Mouse (Mus musculus) CH12.LX (cell line): ENCODE measurements at regions not wholly inside any gene's neighbourhood (a gene's known extent, or its start where the extent isn't known, plus 50 kb on each side); places are given as distances from the start of the nearest gene placed in this dataset.

ENCODE experiments used
- CTCF ChIP-seq, 2 experiments: IDR thresholded peaks in 1 of 2; conservative IDR thresholded peaks in 1 of 2; 2 replicates each; pipeline ENCODE4 v1.5.1; 2011 to 2012; ENCODE audit warnings: low read depth in 2 of 2, low read length in 2 of 2, improper control_type of control experiment in 1 of 2, inconsistent platforms in 1 of 2, mild to moderate bottlenecking in 1 of 2, moderate library complexity in 1 of 2
- KAT2A ChIP-seq: IDR thresholded peaks from 2 replicates; pipeline ENCODE4 v1.6.1; 2012; ENCODE audit warnings: low read length, improper control_type of control experiment, inconsistent platforms; ENCODE audit not compliant: insufficient replicate concordance
- MAX ChIP-seq: IDR thresholded peaks from 2 replicates; pipeline ENCODE4 v1.6.1; 2011; ENCODE audit warnings: low read length, improper control_type of control experiment
- MAZ ChIP-seq: IDR thresholded peaks from 2 replicates; pipeline ENCODE4 v1.6.1; 2012; ENCODE audit warnings: low read depth, mild to moderate bottlenecking, inconsistent platforms, low read length, improper control_type of control experiment, moderate library complexity
- NRF1 ChIP-seq: IDR thresholded peaks from 2 replicates; pipeline ENCODE4 v1.6.1; 2014; ENCODE audit warnings: low read depth, mild to moderate bottlenecking, inconsistent platforms, low read length, improper control_type of control experiment, moderate library complexity
- PAX5 ChIP-seq: IDR thresholded peaks from 2 replicates; pipeline ENCODE4 v1.6.1; 2012; ENCODE audit warnings: low read length, inconsistent platforms, mixed read lengths
- POLR2A ChIP-seq: IDR thresholded peaks from 2 replicates; pipeline ENCODE4 v1.6.1; 2011; ENCODE audit warnings: low read depth, mild to moderate bottlenecking, improper control_type of control experiment, low read length
- USF1 ChIP-seq: IDR thresholded peaks from 2 replicates; pipeline ENCODE4 v1.6.1; 2014; ENCODE audit warnings: low read depth, mild to moderate bottlenecking, inconsistent platforms, low read length, improper control_type of control experiment

DNA sequence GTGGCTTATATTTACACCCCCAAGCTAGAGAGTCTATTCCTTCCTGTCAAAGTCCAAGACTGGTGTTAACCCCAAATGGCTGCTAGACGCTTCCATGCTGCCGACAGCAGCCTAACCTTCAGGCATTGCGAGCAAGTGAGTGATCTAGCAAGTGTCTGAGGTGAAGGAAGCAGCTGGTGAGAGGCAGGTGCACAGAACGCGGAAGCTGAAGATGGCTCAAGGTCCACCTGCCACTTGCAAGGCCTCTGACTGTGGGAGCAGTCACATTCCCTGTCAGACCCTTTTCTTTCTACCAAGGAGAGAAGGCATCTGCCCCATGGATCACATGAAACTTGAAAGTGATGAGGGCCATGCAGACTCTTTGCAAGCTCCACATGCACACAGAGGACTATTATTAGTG, 193.1 kb upstream of the Lpp start:
- TF ChIP-seq POLR2A (no peak), USF1 (no peak), MAX (no peak), KAT2A (no peak), MAZ (no peak), PAX5 (no peak), NRF1 (no peak), CTCF (conservative IDR thresholded peaks at IDR 0.05 in 1 of 2, IDR thresholded peaks at IDR 0.05 in 1 of 2; ENCODE audit: low read depth in 2 of 2, low read length in 2 of 2) (no peak)
